Mouse (Mus musculus): Measurements from ENCODE around the gene Dscaml1. TPM values are rescaled to one million over a fixed set of nuclear protein-coding genes. Genes with fewer than 3 reads are reported as not detected.

The Dscaml1 gene
- polyA plus RNA-seq, 1 experiment = 0.38 TPM

DNA sequence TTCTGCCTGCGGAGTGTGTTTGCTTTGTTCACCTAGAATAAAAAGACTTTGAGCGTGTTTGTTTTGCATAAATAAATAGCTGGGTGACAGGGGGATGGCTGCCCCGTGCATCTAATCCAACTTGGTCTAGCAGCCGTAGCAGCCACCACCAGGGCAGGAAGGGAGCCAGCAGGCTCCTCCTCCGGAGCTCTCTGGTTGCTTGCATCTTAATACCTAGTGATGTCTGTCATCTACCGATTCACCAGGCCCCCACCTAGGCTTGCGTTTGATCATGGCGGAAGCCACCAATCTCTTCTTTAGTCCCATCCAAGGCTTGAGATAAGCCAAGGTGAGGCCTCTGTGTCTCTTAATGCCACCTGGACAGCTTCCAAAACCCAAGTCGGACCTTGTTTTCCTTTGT lies 193.6 kb downstream of the Dscaml1 start:
- Histone ChIP-seq H3K4me3 (replicated peaks; ENCODE audit: extremely low read depth, low read depth, low read length) (no peak overlapping the region), H3K4me1 (ENCODE audit: control insufficient read depth, insufficient read depth, low read length) (no peaks in the 10 kb centered on the region)
- WGBS = 45% methylated on average over 9 of the region's 9 CpGs
- no peak for DNase-seq
- TF ChIP-seq CTCF (IDR thresholded peaks at IDR 0.05; ENCODE audit: insufficient read depth, low read length) (no peak), POLR2A (IDR thresholded peaks at IDR 0.05; ENCODE audit: borderline replicate concordance, extremely low read depth, low read depth, low read length) (no peak)

- TF ChIP-seq CTCF (IDR thresholded peaks at IDR 0.05; ENCODE audit: insufficient read depth, low read length) (no peak), POLR2A (IDR thresholded peaks at IDR 0.05; ENCODE audit: borderline replicate concordance, extremely low read depth, low read depth, low read length) (no peak)
- DNase-seq = no peak
- no peaks in the 10 kb centered on the region for H3K4me1 ChIP-seq (ENCODE audit: control insufficient read depth, insufficient read depth, low read length)
- no peak overlapping the region for H3K4me3 ChIP-seq (replicated peaks; ENCODE audit: extremely low read depth, low read depth, low read length)
- 90% methylated on average over 4 of the region's 4 CpGs for WGBS
These were observed 194.5 kb downstream of the Dscaml1 start for GRCm38 (mm10) chr9:45620920-45621319.

- Histone ChIP-seq H3K4me3 (replicated peaks; ENCODE audit: extremely low read depth, low read depth, low read length) (no peak overlapping the region), H3K4me1 (ENCODE audit: control insufficient read depth, insufficient read depth, low read length) (no peaks in the 10 kb centered on the region)
- TF ChIP-seq CTCF (IDR thresholded peaks at IDR 0.05; ENCODE audit: insufficient read depth, low read length) (no peak), POLR2A (IDR thresholded peaks at IDR 0.05; ENCODE audit: borderline replicate concordance, extremely low read depth, low read depth, low read length) (no peak)
- no peak for DNase-seq
- WGBS = 67% methylated on average over 6 of the region's 6 CpGs
These were observed 199.5 kb downstream of the Dscaml1 start for GRCm38 (mm10) chr9:45625889-45626446.

DNA sequence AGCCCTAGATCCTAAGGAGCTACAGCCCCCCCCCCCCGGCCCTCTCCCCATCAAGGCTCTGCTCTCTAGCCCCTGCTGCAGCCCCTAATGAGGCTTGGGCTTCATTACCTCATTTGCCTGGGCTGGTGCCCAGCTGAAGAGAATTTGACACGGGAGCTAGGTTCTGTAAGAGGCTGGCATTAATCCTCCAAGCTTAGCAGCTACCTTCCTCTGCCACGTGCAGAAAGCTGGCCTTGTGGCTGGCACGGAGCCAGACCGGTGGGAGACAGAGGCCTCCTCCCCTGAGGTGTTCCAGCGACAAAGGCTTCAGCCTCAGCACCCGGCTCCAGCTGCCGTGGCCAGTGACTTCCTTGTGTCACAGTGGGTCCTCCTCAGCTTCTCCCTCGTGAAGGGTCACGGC lies 206.1 kb downstream of the Dscaml1 start:
- Histone ChIP-seq H3K4me1 (ENCODE audit: control insufficient read depth, insufficient read depth, low read length) (no peaks in the 10 kb centered on the region), H3K4me3 (replicated peaks; ENCODE audit: extremely low read depth, low read depth, low read length) (no peak overlapping the region)
- TF ChIP-seq CTCF (IDR thresholded peaks at IDR 0.05; ENCODE audit: insufficient read depth, low read length) (no peak), POLR2A (IDR thresholded peaks at IDR 0.05; ENCODE audit: borderline replicate concordance, extremely low read depth, low read depth, low read length) (no peak)
- DNase-seq = peak; percentile 2
- WGBS = 29% methylated on average over 10 of the region's 10 CpGs

- no peak for DNase-seq
- TF ChIP-seq CTCF (IDR thresholded peaks at IDR 0.05; ENCODE audit: insufficient read depth, low read length) (no peak), POLR2A (IDR thresholded peaks at IDR 0.05; ENCODE audit: borderline replicate concordance, extremely low read depth, low read depth, low read length) (no peak)
- 30% methylated on average over 2 of the region's 2 CpGs for WGBS
- Histone ChIP-seq H3K4me1 (ENCODE audit: control insufficient read depth, insufficient read depth, low read length) (no peaks in the 10 kb centered on the region), H3K4me3 (replicated peaks; ENCODE audit: extremely low read depth, low read depth, low read length) (no peak overlapping the region)
These were observed 206.6 kb downstream of the Dscaml1 start for GRCm38 (mm10) chr9:45633036-45633435.

DNA sequence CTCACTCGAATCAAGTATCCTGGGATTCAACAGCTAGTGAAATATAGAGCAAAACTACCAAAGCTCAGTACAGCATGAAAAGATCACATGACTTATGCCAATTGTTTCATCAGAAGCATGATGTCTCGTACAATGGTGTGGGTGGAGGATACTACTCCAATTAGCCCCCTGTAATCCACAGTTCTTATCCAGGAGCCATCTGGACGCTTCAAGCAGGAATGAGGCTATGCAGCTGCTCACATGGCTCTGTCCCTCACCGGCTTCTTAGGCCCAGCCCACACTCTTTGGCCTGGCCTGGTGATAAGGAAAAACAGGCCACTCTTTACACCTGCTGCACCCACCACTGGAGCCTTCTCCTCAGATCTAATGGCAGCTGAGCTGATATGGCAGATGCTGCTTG lies 208.6 kb downstream of the Dscaml1 start:
- no peaks in the 10 kb centered on the region for H3K4me1 ChIP-seq (ENCODE audit: control insufficient read depth, insufficient read depth, low read length)
- H3K4me3 ChIP-seq (replicated peaks; ENCODE audit: extremely low read depth, low read depth, low read length) = no peak overlapping the region
- no peak for DNase-seq
- no peak for TF ChIP-seq CTCF (IDR thresholded peaks at IDR 0.05; ENCODE audit: insufficient read depth, low read length)
- no peak for TF ChIP-seq POLR2A (IDR thresholded peaks at IDR 0.05; ENCODE audit: borderline replicate concordance, extremely low read depth, low read depth, low read length)
- 65% methylated on average over 4 of the region's 4 CpGs for WGBS

GRCm38 (mm10) chr9:45637346-45637745 lies 210.9 kb downstream of the Dscaml1 start:
- Histone ChIP-seq H3K4me1 (ENCODE audit: control insufficient read depth, insufficient read depth, low read length) (no peaks in the 10 kb centered on the region), H3K4me3 (replicated peaks; ENCODE audit: extremely low read depth, low read depth, low read length) (no peak overlapping the region)
- 32% methylated on average over 1 of the region's 1 CpGs for WGBS
- TF ChIP-seq POLR2A (IDR thresholded peaks at IDR 0.05; ENCODE audit: borderline replicate concordance, extremely low read depth, low read depth, low read length) (no peak), CTCF (IDR thresholded peaks at IDR 0.05; ENCODE audit: insufficient read depth, low read length) (no peak)
- no peak for DNase-seq

DNA sequence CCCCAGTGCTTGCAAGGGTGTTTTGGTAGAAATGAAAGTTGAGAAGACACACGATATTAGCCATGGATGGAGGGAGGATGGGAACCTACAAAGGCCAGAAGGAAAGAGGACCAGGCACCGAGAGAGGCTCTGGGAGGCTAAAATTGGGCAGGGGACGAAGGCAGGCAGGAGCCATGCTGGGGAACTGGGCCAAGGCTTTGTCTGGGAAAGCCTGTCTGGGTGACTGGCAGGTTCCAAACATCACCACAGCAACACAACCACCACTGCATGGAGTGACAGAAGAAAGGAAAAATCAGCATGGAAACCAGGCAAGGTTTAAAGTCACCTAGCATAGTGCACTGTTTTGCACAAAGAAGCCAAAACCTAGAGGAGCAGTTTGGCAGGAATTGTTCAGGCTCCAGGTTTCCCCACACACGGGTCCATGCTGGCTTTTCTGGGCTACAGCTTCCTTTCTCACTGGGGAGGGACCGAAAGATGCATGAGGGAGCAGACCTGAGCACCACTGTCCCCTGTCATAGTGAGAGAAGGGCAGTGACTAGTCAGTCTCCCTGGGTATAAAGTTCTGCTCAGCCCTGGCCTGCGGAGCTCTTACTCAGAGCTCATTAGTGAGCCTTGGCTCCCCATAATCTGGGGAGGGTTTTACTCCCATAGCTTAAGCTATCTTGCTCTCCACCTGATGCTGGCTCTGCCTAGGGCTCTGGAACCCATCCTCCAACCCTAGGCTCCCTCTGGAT lies 211.9 kb downstream of the Dscaml1 start:
- 70% methylated on average over 6 of the region's 6 CpGs for WGBS
- TF ChIP-seq CTCF (IDR thresholded peaks at IDR 0.05; ENCODE audit: insufficient read depth, low read length) = no peak
- no peak for TF ChIP-seq POLR2A (IDR thresholded peaks at IDR 0.05; ENCODE audit: borderline replicate concordance, extremely low read depth, low read depth, low read length)
- DNase-seq = no peak
- Histone ChIP-seq H3K4me1 (ENCODE audit: control insufficient read depth, insufficient read depth, low read length) (no peaks in the 10 kb centered on the region), H3K4me3 (replicated peaks; ENCODE audit: extremely low read depth, low read depth, low read length) (no peak overlapping the region)

GRCm38 (mm10) chr9:45644833-45645388 lies 218.5 kb downstream of the Dscaml1 start:
- Histone ChIP-seq H3K4me3 (replicated peaks; ENCODE audit: extremely low read depth, low read depth, low read length) (no peak overlapping the region), H3K4me1 (ENCODE audit: control insufficient read depth, insufficient read depth, low read length) (no peaks in the 10 kb centered on the region)
- TF ChIP-seq CTCF (IDR thresholded peaks at IDR 0.05; ENCODE audit: insufficient read depth, low read length) (no peak), POLR2A (IDR thresholded peaks at IDR 0.05; ENCODE audit: borderline replicate concordance, extremely low read depth, low read depth, low read length) (no peak)
- WGBS = 64% methylated on average over 6 of the region's 6 CpGs
- no peak for DNase-seq

- Histone ChIP-seq H3K4me1 (ENCODE audit: control insufficient read depth, insufficient read depth, low read length) (no peaks in the 10 kb centered on the region), H3K4me3 (replicated peaks; ENCODE audit: extremely low read depth, low read depth, low read length) (no peak overlapping the region)
- TF ChIP-seq POLR2A (IDR thresholded peaks at IDR 0.05; ENCODE audit: borderline replicate concordance, extremely low read depth, low read depth, low read length) (no peak), CTCF (IDR thresholded peaks at IDR 0.05; ENCODE audit: insufficient read depth, low read length) (no peak)
- 39% methylated on average over 6 of the region's 6 CpGs for WGBS
- DNase-seq = no peak
These were observed 219.1 kb downstream of the Dscaml1 start for GRCm38 (mm10) chr9:45645526-45645925.

Data from lung, adult 2 months (tissue).